In the genomic region with DNA sequence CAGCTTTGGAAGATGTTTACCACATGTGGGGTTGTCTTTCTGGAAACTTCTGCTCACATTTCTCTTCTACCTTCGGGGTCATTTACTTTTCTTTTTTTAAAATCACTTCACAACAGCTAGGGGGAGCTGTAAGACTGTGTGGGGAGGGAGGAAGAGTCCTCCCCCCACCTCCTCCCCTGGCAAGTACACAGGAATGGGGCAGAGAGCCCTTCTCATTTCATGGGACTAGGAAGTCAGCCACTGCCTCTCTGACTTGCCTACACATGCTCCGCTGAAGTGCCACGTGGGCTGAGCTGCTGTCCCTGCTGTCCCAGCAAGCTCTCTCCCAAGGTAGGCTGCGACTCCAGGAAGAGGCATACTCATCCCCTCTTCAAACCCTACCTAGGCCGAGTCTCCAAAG, we compare ENCODE assay signal across 14 mouse cellular contexts. TPM values are rescaled to one million over a fixed set of nuclear protein-coding genes. Genes with fewer than 3 reads are reported as not detected.
DNase-seq lines count a peak whose midpoint lies in the region; ATAC-seq and TF ChIP-seq lines count a peak whose summit lies in the region.
"Had no signal": no experiment of that assay in that cellular context is flagged by ENCODE, and none has a peak within 500 bp of the region (broad histone marks: within the 10 kb centered on the region; RNA-seq: fewer than 3 reads in every experiment).

No protein-coding gene starts in this region.

- no peaks in the 10 kb centered on the region for H3K27me3 ChIP-seq in forebrain, postnatal 0 days (ENCODE audit: insufficient read depth, low read length)
- 0 out of 2 replicates have a peak, but pooled peaks cover 4% of the 10 kb centered on the region for H3K27me3 ChIP-seq in forebrain, embryonic 15.5 days

- peak; percentile 13 for TF ChIP-seq CTCF in forebrain, postnatal 0 days (IDR thresholded peaks at IDR 0.05; ENCODE audit: low read depth)

- H3K27ac ChIP-seq in forebrain, postnatal 0 days (ENCODE audit: low read depth, low read length): no peak overlapping the region
- no peak overlapping the region for H3K27ac ChIP-seq in forebrain, embryonic 15.5 days (replicated peaks)
- H3K27ac ChIP-seq: forebrain, embryonic 10.5 days had no signal

- no peak overlapping the region for H3K9ac ChIP-seq in forebrain, postnatal 0 days
- no peak overlapping the region for H3K9ac ChIP-seq in forebrain, embryonic 15.5 days (replicated peaks)
- H3K9ac ChIP-seq: lung, embryonic 14.5 days had no signal

- 69% methylated on average over 5 of the region's 5 CpGs for WGBS in forebrain, postnatal 0 days
- 63% methylated on average over 5 of the region's 5 CpGs for WGBS in forebrain, embryonic 15.5 days

- ATAC-seq in forebrain, postnatal 0 days: no peak
- ATAC-seq in forebrain, embryonic 15.5 days (replicated peaks): no peak
- 0 out of 2 replicates have a peak, but pooled peaks have one; percentile 18 for ATAC-seq in megakaryocyte progenitor cell, adult 5-6 weeks (replicated peaks; ENCODE audit: poor library complexity)

- no peaks in the 10 kb centered on the region for H3K9me3 ChIP-seq in forebrain, postnatal 0 days (ENCODE audit: low read length)
- no peaks in the 10 kb centered on the region for H3K9me3 ChIP-seq in forebrain, embryonic 15.5 days
- H3K9me3 ChIP-seq: forebrain, embryonic 10.5 days had no signal

- no peaks in the 10 kb centered on the region for H3K36me3 ChIP-seq in forebrain, postnatal 0 days (ENCODE audit: insufficient read depth)
- no peaks in the 10 kb centered on the region for H3K36me3 ChIP-seq in forebrain, embryonic 15.5 days
- H3K36me3 ChIP-seq: forebrain, embryonic 10.5 days had no signal

- H3K4me3 ChIP-seq in forebrain, postnatal 0 days (ENCODE audit: low read depth, low read length): no peak overlapping the region
- H3K4me3 ChIP-seq in forebrain, embryonic 15.5 days: no peak overlapping the region
- H3K4me3 ChIP-seq: forebrain, embryonic 10.5 days had no signal

- no peak overlapping the region for H3K4me2 ChIP-seq in forebrain, postnatal 0 days (ENCODE audit: low read depth)
- no peak overlapping the region for H3K4me2 ChIP-seq in forebrain, embryonic 15.5 days (replicated peaks)
- H3K4me2 ChIP-seq: lung, embryonic 14.5 days had no signal

- no peaks in the 10 kb centered on the region for H3K4me1 ChIP-seq in forebrain, postnatal 0 days (ENCODE audit: insufficient read depth)
- H3K4me1 ChIP-seq in forebrain, embryonic 15.5 days: peaks cover 6% of the 10 kb centered on the region

- DNase-seq in forebrain, postnatal 0 days: no peak
- DNase-seq in lung, adult 18-20 months: peak; percentile 52 to 59
- DNase-seq in lung, postnatal 4 days: no peak
- peak; percentile 60 for DNase-seq in ZHBTc4 (ENCODE audit: low read depth, low spot score)
- DNase-seq in thymus, postnatal 25 days: no peak
- no peak for DNase-seq in layer of hippocampus, postnatal 36 days
- DNase-seq: cerebellum, adult 18-20 months; heart, postnatal 36 days; kidney, adult 8-10 months; left cerebral cortex, postnatal 4 days; lung, embryonic 14.5 days had no signal

RNA-seq across cellular contexts. Expression of a gene that starts 13.8 kb away (rescaled TPM):
- 1,173 and 2,728 TPM in 2 replicates for total RNA-seq in forebrain, postnatal 0 days (2014; rRNA removed)
- 1,003 and 1,434 TPM in 2 replicates for polyA plus RNA-seq in forebrain, postnatal 0 days (2015; fragmentation: Nextera tagmentation; extraction: Ambion mirVana)
- 787 and 864 TPM in 2 replicates for polyA plus RNA-seq in forebrain, embryonic 15.5 days (2015; fragmentation: Nextera tagmentation; extraction: Ambion mirVana)
- total RNA-seq in megakaryocyte progenitor cell, adult 5-6 weeks (2015): 1,088 and 1,176 TPM in 2 replicates
- 3,319 and 5,175 TPM in 2 replicates for total RNA-seq in megakaryocyte progenitor cell, adult 5-6 weeks (2017)
- total RNA-seq in layer of hippocampus, postnatal 36 days (2021): 100 to 1,000 TPM; 846 to 926 TPM

RNA-seq across cellular contexts. Expression of a gene that starts 20.7 kb away (rescaled TPM):
- total RNA-seq in forebrain, postnatal 0 days (2014; rRNA removed): 26.6 and 29.9 TPM in 2 replicates
- polyA plus RNA-seq in forebrain, postnatal 0 days (2015; fragmentation: Nextera tagmentation; extraction: Ambion mirVana): 24.4 and 26.4 TPM in 2 replicates
- polyA plus RNA-seq in forebrain, embryonic 15.5 days (2015; fragmentation: Nextera tagmentation; extraction: Ambion mirVana): 23.1 and 24.1 TPM in 2 replicates
- total RNA-seq in megakaryocyte progenitor cell, adult 5-6 weeks (2015): 3.1 and 4.0 TPM in 2 replicates
- 4.4 and 5.9 TPM in 2 replicates for total RNA-seq in megakaryocyte progenitor cell, adult 5-6 weeks (2017)
- 10 to 100 TPM; 29.5 to 30.6 TPM for total RNA-seq in layer of hippocampus, postnatal 36 days (2021)

Comparison
In these comparisons a context has a peak if more than half of its experiments do, and no peak if none do; other contexts are left out.
1. DNase-seq: peak in lung, adult 18-20 months (2 of 2) and ZHBTc4 (single experiment); none in forebrain, postnatal 0 days (single experiment), lung, postnatal 4 days (0 of 2), thymus, postnatal 25 days (single experiment) and layer of hippocampus, postnatal 36 days (0 of 2).